Mouse (Mus musculus) stomach, postnatal 0 days (tissue): ENCODE data around the gene Ninj1. TPM values are rescaled to one million over a fixed set of nuclear protein-coding genes. Genes with fewer than 3 reads are reported as not detected.
A peak's percentile ranks its signal among the peaks of the same experiment; 100 is the strongest.

ENCODE experiments used
- ATAC-seq: fragments of 200-750 bp; cut with Nextera tagmentation; 2 replicates; pipeline ENCODE4 v1.8.0; 2017; ENCODE audit not compliant: low FRiP score, low TSS enrichment
- DNase-seq: peaks from one replicate; pipeline ENCODE4 v3.0.0-alpha.2; 2016; ENCODE audit warnings: low spot score
- H3K27ac ChIP-seq: fragments of 300-500 bp; sonication (generic); replicated peaks from 2 replicates; pipeline ENCODE4 v1.5.1; 2014; ENCODE audit warnings: mild to moderate bottlenecking, control low read depth
- H3K27me3 ChIP-seq: fragments of 300-500 bp; sonication (generic); 2 replicates; pipeline ENCODE4 v1.6.1; 2014; ENCODE audit warnings: low read length; ENCODE audit not compliant: control insufficient read depth, insufficient read depth
- H3K36me3 ChIP-seq: fragments of 300-500 bp; sonication (generic); 2 replicates; pipeline ENCODE4 v1.6.1; 2014; ENCODE audit warnings: low read length, mixed read lengths; ENCODE audit not compliant: control insufficient read depth, insufficient read depth
- H3K4me1 ChIP-seq: fragments of 300-500 bp; sonication (generic); replicated peaks from 2 replicates; pipeline ENCODE4 v1.6.1; 2014; ENCODE audit warnings: antibody characterized with exemption; ENCODE audit not compliant: control insufficient read depth, insufficient read depth
- H3K4me2 ChIP-seq: fragments of 300-500 bp; sonication (generic); replicated peaks from 2 replicates; pipeline ENCODE4 v1.6.1; 2014; ENCODE audit warnings: low read depth, mild to moderate bottlenecking, control low read depth, moderate library complexity
- H3K4me3 ChIP-seq: fragments of 300-500 bp; sonication (generic); 2 replicates; pipeline ENCODE4 v1.5.1; 2014; ENCODE audit warnings: low read depth, low read length, control low read depth
- H3K9ac ChIP-seq: fragments of 300-500 bp; sonication (generic); 2 replicates; pipeline ENCODE4 v1.6.1; 2014; ENCODE audit warnings: mild to moderate bottlenecking, low read length, control low read depth, mixed read lengths
- H3K9me3 ChIP-seq: fragments of 300-500 bp; sonication (generic); 2 replicates; pipeline ENCODE4 v1.6.1; 2016; ENCODE audit warnings: low read length; ENCODE audit not compliant: control insufficient read depth
- CTCF ChIP-seq: IDR thresholded peaks from 2 replicates; pipeline ENCODE4 v1.5.1; 2016; ENCODE audit warnings: antibody characterized with exemption, low read depth, mild to moderate bottlenecking, moderate library complexity
- EP300 ChIP-seq: optimal IDR thresholded peaks from 2 replicates; pipeline ENCODE3; 2016; ENCODE audit warnings: antibody characterized with exemption
- WGBS: fragments of 180-500 bp; shearing (Covaris S2); extraction: QIAGEN DNeasy Blood & Tissue Kit; methylation state at CpG from one replicate; pipeline ENCODE4 v1.1.7; 2014; 5-methylcytosine and 5-hydroxymethylcytosine counted together
- polyA plus RNA-seq: library from polyadenylated mRNA; unstranded; fragments of >200 nt; fragmentation: Nextera tagmentation; extraction: Ambion mirVana; gene quantifications from 2 replicates; pipeline ENCODE4 v1.2.1, GENCODE M21; 2015

Ninj1 gene
- polyA plus RNA-seq, 1 experiment from 2014 or later, result 76.3 TPM

- H3K36me3 ChIP-seq, result peaks cover 9% of the 10 kb centered on the region
- no peak overlapping the region for H3K4me3 ChIP-seq
- no peak for ATAC-seq
- no peak overlapping the region for H3K4me2 ChIP-seq
- no peaks in the 10 kb centered on the region for H3K9me3 ChIP-seq
- H3K4me1 ChIP-seq, result peaks cover 8% of the 10 kb centered on the region
- 54% methylated on average over 7 of the region's 7 CpGs for WGBS
- DNase-seq, result no peak
- peak overlapping the region; percentile 61; the same call in 1 of the 2 replicates for H3K27ac ChIP-seq
- H3K27me3 ChIP-seq, result no peaks in the 10 kb centered on the region
- TF ChIP-seq CTCF (no peak), EP300 (no peak)
- H3K9ac ChIP-seq, result peak overlapping the region; percentile 1; the same call in 1 of the 2 replicates
Observed at GRCm38 (mm10) chr13:49190876-49191672, 3.8 kb downstream of the Ninj1 start.

- 32% methylated on average over 5 of the region's 5 CpGs for WGBS
- Histone ChIP-seq H3K9ac (peak overlapping the region; percentile 1; the same call in 1 of the 2 replicates), H3K4me3 (no peak overlapping the region), H3K27me3 (no peaks in the 10 kb centered on the region), H3K4me2 (no peak overlapping the region), H3K36me3 (peaks cover 9% of the 10 kb centered on the region), H3K27ac (no peak overlapping the region), H3K4me1 (peaks cover 5% of the 10 kb centered on the region), H3K9me3 (no peaks in the 10 kb centered on the region)
- no peak for TF ChIP-seq EP300
- TF ChIP-seq CTCF, result no peak
- ATAC-seq (no peak), DNase-seq (no peak)
Observed at GRCm38 (mm10) chr13:49191673-49192035, 4.4 kb downstream of the Ninj1 start.

GRCm38 (mm10) chr13:49192156-49192855 lies 5.0 kb downstream of the Ninj1 start:
- H3K4me2 ChIP-seq, result no peak overlapping the region
- H3K4me3 ChIP-seq, result no peak overlapping the region
- no peak overlapping the region for H3K27ac ChIP-seq
- no peak for ATAC-seq
- 65% methylated on average over 16 of the region's 16 CpGs for WGBS
- no peaks in the 10 kb centered on the region for H3K4me1 ChIP-seq
- peaks cover 12% of the 10 kb centered on the region for H3K36me3 ChIP-seq
- TF ChIP-seq CTCF, result no peak
- no peak for TF ChIP-seq EP300
- no peak overlapping the region for H3K9ac ChIP-seq
- H3K9me3 ChIP-seq, result no peaks in the 10 kb centered on the region
- no peaks in the 10 kb centered on the region for H3K27me3 ChIP-seq
- no peak for DNase-seq

- DNase-seq, result no peak
- WGBS, result 95% methylated on average over 17 of the region's 17 CpGs
- TF ChIP-seq EP300 (no peak), CTCF (no peak)
- H3K9ac ChIP-seq, result no peak overlapping the region
- H3K9me3 ChIP-seq, result no peaks in the 10 kb centered on the region
- no peak overlapping the region for H3K27ac ChIP-seq
- H3K27me3 ChIP-seq, result no peaks in the 10 kb centered on the region
- H3K4me2 ChIP-seq, result no peak overlapping the region
- peaks cover 12% of the 10 kb centered on the region for H3K36me3 ChIP-seq
- no peak for ATAC-seq
- no peak overlapping the region for H3K4me3 ChIP-seq
- H3K4me1 ChIP-seq, result no peaks in the 10 kb centered on the region
Observed at GRCm38 (mm10) chr13:49193650-49194049, 6.4 kb downstream of the Ninj1 start.

GRCm38 (mm10) chr13:49194811-49195210 lies 7.5 kb downstream of the Ninj1 start:
- 94% methylated on average over 13 of the region's 13 CpGs for WGBS
- H3K9ac ChIP-seq, result no peak overlapping the region

GRCm38 (mm10) chr13:49195651-49196050 lies 8.4 kb downstream of the Ninj1 start:
- no peak overlapping the region for H3K9ac ChIP-seq
- 86% methylated on average over 7 of the region's 7 CpGs for WGBS
- no peak overlapping the region for H3K4me2 ChIP-seq
- H3K27me3 ChIP-seq, result no peaks in the 10 kb centered on the region
- H3K36me3 ChIP-seq, result peaks cover 12% of the 10 kb centered on the region
- no peaks in the 10 kb centered on the region for H3K4me1 ChIP-seq
- no peak for DNase-seq
- no peak for ATAC-seq
- no peaks in the 10 kb centered on the region for H3K9me3 ChIP-seq
- H3K4me3 ChIP-seq, result no peak overlapping the region
- no peak overlapping the region for H3K27ac ChIP-seq
- no peak for TF ChIP-seq CTCF

More at GRCm38 (mm10) chr13:49194811-49195210, 7.5 kb downstream of the Ninj1 start:
- Histone ChIP-seq H3K4me1 (no peaks in the 10 kb centered on the region), H3K27ac (no peak overlapping the region), H3K36me3 (peaks cover 12% of the 10 kb centered on the region), H3K9me3 (no peaks in the 10 kb centered on the region), H3K4me3 (no peak overlapping the region), H3K4me2 (no peak overlapping the region), H3K27me3 (no peaks in the 10 kb centered on the region)
- no peak for DNase-seq
- no peak for TF ChIP-seq CTCF
- no peak for TF ChIP-seq EP300
- ATAC-seq, result no peak
